Mouse (Mus musculus): ENCODE results near the gene 2900026A02Rik. TPM values are rescaled to one million over a fixed set of nuclear protein-coding genes. Genes with fewer than 3 reads are reported as not detected.
A peak's percentile ranks its signal among the peaks of the same experiment; 100 is the strongest.

2900026A02Rik gene
- polyA plus RNA-seq, 1 experiment = 0.01 TPM

- peaks cover 4% of the 10 kb centered on the region for H3K9me3 ChIP-seq (ENCODE audit: control insufficient read depth, low read length)
- TF ChIP-seq GATA1 (IDR thresholded peaks at IDR 0.05; ENCODE audit: low read length) (no peak), TAL1 (IDR thresholded peaks at IDR 0.05; ENCODE audit: low read length) (no peak)
- peaks cover 3% of the 10 kb centered on the region for H3K4me1 ChIP-seq (ENCODE audit: control insufficient read depth)
- H3K4me3 ChIP-seq (replicated peaks) = no peak overlapping the region
- peaks cover 10% of the 10 kb centered on the region for H3K27me3 ChIP-seq (ENCODE audit: control insufficient read depth)
- no peaks in the 10 kb centered on the region for H3K36me3 ChIP-seq (ENCODE audit: control insufficient read depth)
Measured at GRCm38 (mm10) chr5:113225686-113226435, 4.8 kb upstream of the 2900026A02Rik start.

- H3K27me3 ChIP-seq (ENCODE audit: control insufficient read depth) = peaks cover 16% of the 10 kb centered on the region
- H3K9me3 ChIP-seq (ENCODE audit: control insufficient read depth, low read length) = peaks cover 4% of the 10 kb centered on the region
- no peak overlapping the region for H3K4me3 ChIP-seq (replicated peaks)
- no peaks in the 10 kb centered on the region for H3K36me3 ChIP-seq (ENCODE audit: control insufficient read depth)
- TF ChIP-seq TAL1 (IDR thresholded peaks at IDR 0.05; ENCODE audit: low read length) (no peak), GATA1 (IDR thresholded peaks at IDR 0.05; ENCODE audit: low read length) (no peak)
- peaks cover 9% of the 10 kb centered on the region for H3K4me1 ChIP-seq (ENCODE audit: control insufficient read depth)
Measured at GRCm38 (mm10) chr5:113225271-113225670, 4.2 kb upstream of the 2900026A02Rik start.

- TF ChIP-seq GATA1 (IDR thresholded peaks at IDR 0.05; ENCODE audit: low read length) (no peak), TAL1 (IDR thresholded peaks at IDR 0.05; ENCODE audit: low read length) (no peak)
- H3K4me1 ChIP-seq (ENCODE audit: control insufficient read depth) = peaks cover 9% of the 10 kb centered on the region
- H3K9me3 ChIP-seq (ENCODE audit: control insufficient read depth, low read length) = peaks cover 4% of the 10 kb centered on the region
- peaks cover 19% of the 10 kb centered on the region for H3K27me3 ChIP-seq (ENCODE audit: control insufficient read depth)
- H3K36me3 ChIP-seq (ENCODE audit: control insufficient read depth) = no peaks in the 10 kb centered on the region
- H3K4me3 ChIP-seq (replicated peaks) = no peak overlapping the region
Measured at GRCm38 (mm10) chr5:113223888-113224287, 2.9 kb upstream of the 2900026A02Rik start.

- Histone ChIP-seq H3K9me3 (ENCODE audit: control insufficient read depth, low read length) (peaks cover 4% of the 10 kb centered on the region), H3K4me3 (replicated peaks) (peak overlapping the region; percentile 57), H3K36me3 (ENCODE audit: control insufficient read depth) (no peaks in the 10 kb centered on the region), H3K27me3 (ENCODE audit: control insufficient read depth) (peaks cover 14% of the 10 kb centered on the region), H3K4me1 (ENCODE audit: control insufficient read depth) (peaks cover 9% of the 10 kb centered on the region)
- TF ChIP-seq GATA1 (IDR thresholded peaks at IDR 0.05; ENCODE audit: low read length) (no peak), TAL1 (IDR thresholded peaks at IDR 0.05; ENCODE audit: low read length) (no peak)
Measured at GRCm38 (mm10) chr5:113220383-113221146, 471 bp downstream of the 2900026A02Rik start.

- peaks cover 9% of the 10 kb centered on the region for H3K4me1 ChIP-seq (ENCODE audit: control insufficient read depth)
- peaks cover 14% of the 10 kb centered on the region for H3K27me3 ChIP-seq (ENCODE audit: control insufficient read depth)
- H3K4me3 ChIP-seq (replicated peaks) = no peak overlapping the region
- TF ChIP-seq GATA1 (IDR thresholded peaks at IDR 0.05; ENCODE audit: low read length) = no peak
- no peak for TF ChIP-seq TAL1 (IDR thresholded peaks at IDR 0.05; ENCODE audit: low read length)
- peaks cover 4% of the 10 kb centered on the region for H3K9me3 ChIP-seq (ENCODE audit: control insufficient read depth, low read length)
- H3K36me3 ChIP-seq (ENCODE audit: control insufficient read depth) = no peaks in the 10 kb centered on the region
Measured at GRCm38 (mm10) chr5:113219876-113220275, 1.2 kb downstream of the 2900026A02Rik start.

GRCm38 (mm10) chr5:113219450-113219849 lies 1.6 kb downstream of the 2900026A02Rik start:
- peaks cover 14% of the 10 kb centered on the region for H3K27me3 ChIP-seq (ENCODE audit: control insufficient read depth)
- no peaks in the 10 kb centered on the region for H3K36me3 ChIP-seq (ENCODE audit: control insufficient read depth)
- H3K9me3 ChIP-seq (ENCODE audit: control insufficient read depth, low read length) = peaks cover 4% of the 10 kb centered on the region
- TF ChIP-seq GATA1 (IDR thresholded peaks at IDR 0.05; ENCODE audit: low read length) (no peak), TAL1 (IDR thresholded peaks at IDR 0.05; ENCODE audit: low read length) (no peak)
- peaks cover 9% of the 10 kb centered on the region for H3K4me1 ChIP-seq (ENCODE audit: control insufficient read depth)
- H3K4me3 ChIP-seq (replicated peaks) = no peak overlapping the region

GRCm38 (mm10) chr5:113218617-113219235 lies 2.3 kb downstream of the 2900026A02Rik start:
- Histone ChIP-seq H3K4me3 (replicated peaks) (no peak overlapping the region), H3K9me3 (ENCODE audit: control insufficient read depth, low read length) (peaks cover 4% of the 10 kb centered on the region), H3K27me3 (ENCODE audit: control insufficient read depth) (peaks cover 14% of the 10 kb centered on the region)

GRCm38 (mm10) chr5:113217076-113217475 lies 4.0 kb downstream of the 2900026A02Rik start:
- Histone ChIP-seq H3K36me3 (ENCODE audit: control insufficient read depth) (no peaks in the 10 kb centered on the region), H3K4me1 (ENCODE audit: control insufficient read depth) (peaks cover 9% of the 10 kb centered on the region), H3K4me3 (replicated peaks) (no peak overlapping the region), H3K27me3 (ENCODE audit: control insufficient read depth) (peaks cover 14% of the 10 kb centered on the region), H3K9me3 (ENCODE audit: control insufficient read depth, low read length) (peaks cover 4% of the 10 kb centered on the region)
- TF ChIP-seq GATA1 (IDR thresholded peaks at IDR 0.05; ENCODE audit: low read length) = no peak
- TF ChIP-seq TAL1 (IDR thresholded peaks at IDR 0.05; ENCODE audit: low read length) = no peak

More at GRCm38 (mm10) chr5:113218617-113219235, 2.3 kb downstream of the 2900026A02Rik start:
- TF ChIP-seq TAL1 (IDR thresholded peaks at IDR 0.05; ENCODE audit: low read length) = no peak
- no peaks in the 10 kb centered on the region for H3K36me3 ChIP-seq (ENCODE audit: control insufficient read depth)
- H3K4me1 ChIP-seq (ENCODE audit: control insufficient read depth) = peaks cover 9% of the 10 kb centered on the region
